Mouse (Mus musculus): ENCODE results near the gene Mprip. TPM values are rescaled to one million over a fixed set of nuclear protein-coding genes. Genes with fewer than 3 reads are reported as not detected.
"Not testable (repeated sequence)": the region's sequence is repeated elsewhere in the genome, so short reads cannot be mapped to it uniquely, and the experiment has no call there.

Gene Mprip
- polyA plus RNA-seq, 1 experiment = 246 TPM

DNA sequence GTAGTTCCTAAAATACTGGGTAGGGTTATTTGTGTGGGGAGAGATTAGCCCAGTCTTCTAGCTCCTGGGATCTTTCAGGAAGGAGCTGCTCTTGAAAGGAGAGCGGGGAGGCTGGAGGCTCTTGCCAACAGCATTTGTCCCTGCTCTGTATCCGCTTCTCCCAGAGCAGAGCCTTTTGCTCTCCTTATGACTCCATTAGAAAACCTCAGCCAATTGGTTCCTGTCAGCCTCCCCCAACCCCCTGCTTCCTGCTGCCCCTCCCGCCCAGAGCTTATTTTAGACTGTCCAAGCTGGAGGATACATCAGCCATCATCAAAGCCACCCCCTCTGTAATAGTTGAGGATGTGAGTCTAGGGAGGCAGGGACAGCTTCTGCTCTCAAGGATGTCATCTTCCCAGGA, 3.7 kb downstream of the Mprip start:
- no peak overlapping the region for H3K27ac ChIP-seq (ENCODE audit: control insufficient read depth, insufficient read depth, low read depth, low read length)
- peaks cover 17% of the 10 kb centered on the region for H3K4me1 ChIP-seq (ENCODE audit: control insufficient read depth, insufficient read depth, low read length)
- no peak overlapping the region for H3K4me3 ChIP-seq (ENCODE audit: control insufficient read depth, low read depth, low read length)

DNA sequence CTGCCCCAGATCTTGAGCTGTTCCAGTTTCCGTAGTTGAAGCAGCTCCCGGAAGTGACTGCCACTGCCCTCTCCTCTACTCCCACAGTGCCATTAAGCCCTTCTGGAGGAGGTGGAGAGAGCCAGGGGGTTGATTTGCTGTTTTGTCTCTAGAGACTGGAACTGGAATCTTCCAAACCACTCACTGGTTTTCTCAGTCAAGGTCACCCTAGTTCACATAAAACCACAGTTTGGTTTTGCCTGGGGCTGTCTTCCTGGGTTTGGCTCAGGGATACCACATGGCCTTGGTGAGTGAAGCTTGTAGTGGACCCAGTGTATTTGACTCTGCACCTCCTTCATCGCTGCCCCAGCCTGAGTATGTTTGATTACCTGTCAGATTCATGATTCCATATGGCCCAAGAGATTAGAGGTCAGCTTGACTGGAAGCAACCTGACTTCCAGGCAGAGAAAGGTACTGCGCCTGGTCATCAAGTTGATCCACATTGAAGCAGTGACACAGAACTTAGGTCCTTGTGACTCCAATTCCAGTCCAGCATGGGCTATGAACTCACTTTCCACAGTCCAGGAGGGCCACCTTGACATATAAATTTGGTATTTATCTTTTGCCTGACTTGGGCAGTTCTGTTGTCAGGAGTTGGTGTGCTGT, 10.1 kb downstream of the Mprip start:
- Histone ChIP-seq H3K4me1 (ENCODE audit: control insufficient read depth, insufficient read depth, low read length) (peaks cover 2% of the 10 kb centered on the region), H3K36me3 (ENCODE audit: control insufficient read depth, insufficient read depth, low read length) (no peaks in the 10 kb centered on the region), H3K27ac (ENCODE audit: control insufficient read depth, insufficient read depth, low read depth, low read length) (no peak overlapping the region), H3K4me3 (ENCODE audit: control insufficient read depth, low read depth, low read length) (no peak overlapping the region), H3K27me3 (ENCODE audit: control insufficient read depth, insufficient read depth, low read length) (no peaks in the 10 kb centered on the region)
- no peak for TF ChIP-seq POLR2A (IDR thresholded peaks at IDR 0.05; ENCODE audit: control insufficient read depth, low read depth, low read length)
- no peak for TF ChIP-seq CTCF (IDR thresholded peaks at IDR 0.05; ENCODE audit: control insufficient read depth, insufficient read depth, insufficient replicate concordance, low read depth, low read length)

More for the DNA sequence above, 3.7 kb downstream of the Mprip start:
- no peaks in the 10 kb centered on the region for H3K27me3 ChIP-seq (ENCODE audit: control insufficient read depth, insufficient read depth, low read length)
- no peaks in the 10 kb centered on the region for H3K36me3 ChIP-seq (ENCODE audit: control insufficient read depth, insufficient read depth, low read length)
- TF ChIP-seq POLR2A (IDR thresholded peaks at IDR 0.05; ENCODE audit: control insufficient read depth, low read depth, low read length) = no peak
- TF ChIP-seq CTCF (IDR thresholded peaks at IDR 0.05; ENCODE audit: control insufficient read depth, insufficient read depth, insufficient replicate concordance, low read depth, low read length) = no peak

DNA sequence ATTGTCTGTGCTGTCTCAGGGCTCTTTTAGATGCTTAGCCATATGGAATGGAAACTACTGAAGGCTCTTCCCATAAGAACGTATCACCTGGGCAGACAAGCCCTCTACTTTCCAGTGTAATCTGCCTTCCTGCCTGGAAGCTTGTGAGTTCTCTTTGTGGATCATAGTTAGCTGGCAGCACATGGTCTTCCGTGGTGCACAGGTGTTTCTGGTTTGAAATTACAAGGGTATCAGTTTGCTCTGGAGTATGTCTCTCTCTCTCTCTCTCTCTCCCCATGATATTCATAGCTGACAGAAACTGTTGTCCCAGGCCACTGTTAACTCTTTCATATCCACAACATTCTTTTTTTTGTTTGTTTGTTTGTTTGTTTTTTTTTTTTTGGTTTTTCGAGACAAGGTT, 12.9 kb downstream of the Mprip start:
- Histone ChIP-seq H3K27ac (ENCODE audit: control insufficient read depth, insufficient read depth, low read depth, low read length) (no peak overlapping the region), H3K36me3 (ENCODE audit: control insufficient read depth, insufficient read depth, low read length) (no peaks in the 10 kb centered on the region), H3K4me3 (ENCODE audit: control insufficient read depth, low read depth, low read length) (no peak overlapping the region), H3K4me1 (ENCODE audit: control insufficient read depth, insufficient read depth, low read length) (peaks cover 3% of the 10 kb centered on the region), H3K27me3 (ENCODE audit: control insufficient read depth, insufficient read depth, low read length) (no peaks in the 10 kb centered on the region)
- no peak for TF ChIP-seq POLR2A (IDR thresholded peaks at IDR 0.05; ENCODE audit: control insufficient read depth, low read depth, low read length)
- no peak for TF ChIP-seq CTCF (IDR thresholded peaks at IDR 0.05; ENCODE audit: control insufficient read depth, insufficient read depth, insufficient replicate concordance, low read depth, low read length)

- H3K27me3 ChIP-seq (ENCODE audit: control insufficient read depth, insufficient read depth, low read length); H3K36me3 ChIP-seq (ENCODE audit: control insufficient read depth, insufficient read depth, low read length); H3K4me1 ChIP-seq (ENCODE audit: control insufficient read depth, insufficient read depth, low read length); H3K27ac ChIP-seq (ENCODE audit: control insufficient read depth, insufficient read depth, low read depth, low read length); H3K4me3 ChIP-seq (ENCODE audit: control insufficient read depth, low read depth, low read length): not testable (repeated sequence)
These were observed 13.6 kb downstream of the Mprip start for GRCm38 (mm10) chr11:59674746-59675145.

GRCm38 (mm10) chr11:59677767-59678166, 16.7 kb downstream of the Mprip start:
- Histone ChIP-seq H3K4me3 (ENCODE audit: control insufficient read depth, low read depth, low read length) (no peak overlapping the region), H3K27ac (ENCODE audit: control insufficient read depth, insufficient read depth, low read depth, low read length) (no peak overlapping the region), H3K27me3 (ENCODE audit: control insufficient read depth, insufficient read depth, low read length) (no peaks in the 10 kb centered on the region), H3K36me3 (ENCODE audit: control insufficient read depth, insufficient read depth, low read length) (no peaks in the 10 kb centered on the region), H3K4me1 (ENCODE audit: control insufficient read depth, insufficient read depth, low read length) (peaks cover 4% of the 10 kb centered on the region)
- TF ChIP-seq POLR2A (IDR thresholded peaks at IDR 0.05; ENCODE audit: control insufficient read depth, low read depth, low read length) (no peak), CTCF (IDR thresholded peaks at IDR 0.05; ENCODE audit: control insufficient read depth, insufficient read depth, insufficient replicate concordance, low read depth, low read length) (no peak)

DNA sequence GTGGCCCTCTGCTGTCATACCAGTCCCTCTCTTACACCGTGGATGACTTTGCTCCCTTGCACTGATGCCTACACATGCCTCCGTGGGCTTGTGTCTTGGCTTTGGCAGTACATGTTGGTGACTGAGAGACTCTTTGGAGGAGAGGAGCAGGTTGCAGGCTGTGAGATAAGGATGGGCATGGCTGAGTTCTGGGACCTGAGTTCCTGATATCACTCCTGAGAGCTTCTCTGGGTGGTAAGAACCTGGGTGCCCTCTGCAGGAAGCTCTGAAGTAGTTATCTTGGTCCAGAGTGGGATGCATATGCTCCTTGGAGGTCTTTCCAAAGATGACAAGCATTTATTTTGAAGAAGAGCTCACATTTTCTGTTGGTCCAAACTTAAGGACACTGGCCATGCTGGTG, 17.6 kb downstream of the Mprip start:
- Histone ChIP-seq H3K27me3 (ENCODE audit: control insufficient read depth, insufficient read depth, low read length) (no peaks in the 10 kb centered on the region), H3K36me3 (ENCODE audit: control insufficient read depth, insufficient read depth, low read length) (no peaks in the 10 kb centered on the region), H3K4me1 (ENCODE audit: control insufficient read depth, insufficient read depth, low read length) (peaks cover 2% of the 10 kb centered on the region; the same call in 1 of the 2 replicates), H3K27ac (ENCODE audit: control insufficient read depth, insufficient read depth, low read depth, low read length) (no peak overlapping the region), H3K4me3 (ENCODE audit: control insufficient read depth, low read depth, low read length) (no peak overlapping the region)
- TF ChIP-seq POLR2A (IDR thresholded peaks at IDR 0.05; ENCODE audit: control insufficient read depth, low read depth, low read length) = no peak

- Histone ChIP-seq H3K4me3 (ENCODE audit: control insufficient read depth, low read depth, low read length) (no peak overlapping the region), H3K36me3 (ENCODE audit: control insufficient read depth, insufficient read depth, low read length) (no peaks in the 10 kb centered on the region), H3K27ac (ENCODE audit: control insufficient read depth, insufficient read depth, low read depth, low read length) (no peak overlapping the region), H3K4me1 (ENCODE audit: control insufficient read depth, insufficient read depth, low read length) (peaks cover 2% of the 10 kb centered on the region; the same call in 1 of the 2 replicates), H3K27me3 (ENCODE audit: control insufficient read depth, insufficient read depth, low read length) (no peaks in the 10 kb centered on the region)
- TF ChIP-seq CTCF (IDR thresholded peaks at IDR 0.05; ENCODE audit: control insufficient read depth, insufficient read depth, insufficient replicate concordance, low read depth, low read length) = no peak
- no peak for TF ChIP-seq POLR2A (IDR thresholded peaks at IDR 0.05; ENCODE audit: control insufficient read depth, low read depth, low read length)
These were observed 19.0 kb downstream of the Mprip start for GRCm38 (mm10) chr11:59680111-59680510.

DNA sequence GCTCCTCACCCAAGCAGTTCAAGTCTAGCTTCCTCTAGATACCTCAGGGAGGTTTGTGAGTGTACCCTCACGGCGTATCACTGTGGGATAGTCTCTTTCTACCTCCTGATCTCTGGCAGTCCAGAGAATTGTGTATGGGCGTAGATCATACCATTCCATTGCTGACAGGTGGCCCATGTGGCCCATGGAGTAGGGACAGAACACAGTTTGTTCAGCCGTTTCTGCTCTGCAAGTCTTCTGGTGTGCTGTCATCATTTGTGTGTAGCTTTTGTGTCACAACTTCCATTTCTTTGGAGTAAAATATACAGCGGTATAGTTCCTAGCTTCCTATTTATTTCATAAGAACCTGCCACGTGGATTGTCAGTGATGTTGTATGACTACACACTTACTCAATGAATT, 23.9 kb downstream of the Mprip start:
- H3K4me1 ChIP-seq (ENCODE audit: control insufficient read depth, insufficient read depth, low read length) = no peaks in the 10 kb centered on the region
- no peaks in the 10 kb centered on the region for H3K27me3 ChIP-seq (ENCODE audit: control insufficient read depth, insufficient read depth, low read length)
- H3K4me3 ChIP-seq (ENCODE audit: control insufficient read depth, low read depth, low read length) = no peak overlapping the region
- no peak for TF ChIP-seq CTCF (IDR thresholded peaks at IDR 0.05; ENCODE audit: control insufficient read depth, insufficient read depth, insufficient replicate concordance, low read depth, low read length)
- no peak for TF ChIP-seq POLR2A (IDR thresholded peaks at IDR 0.05; ENCODE audit: control insufficient read depth, low read depth, low read length)
- H3K36me3 ChIP-seq (ENCODE audit: control insufficient read depth, insufficient read depth, low read length) = no peaks in the 10 kb centered on the region
- no peak overlapping the region for H3K27ac ChIP-seq (ENCODE audit: control insufficient read depth, insufficient read depth, low read depth, low read length)
